Mouse (Mus musculus): Measurements from ENCODE around the gene Nkrf. TPM values are rescaled to one million over a fixed set of nuclear protein-coding genes. Genes with fewer than 3 reads are reported as not detected.

Nkrf gene
- polyA plus RNA-seq, 1 experiment from 2014 or later: 16.7 TPM

DNA sequence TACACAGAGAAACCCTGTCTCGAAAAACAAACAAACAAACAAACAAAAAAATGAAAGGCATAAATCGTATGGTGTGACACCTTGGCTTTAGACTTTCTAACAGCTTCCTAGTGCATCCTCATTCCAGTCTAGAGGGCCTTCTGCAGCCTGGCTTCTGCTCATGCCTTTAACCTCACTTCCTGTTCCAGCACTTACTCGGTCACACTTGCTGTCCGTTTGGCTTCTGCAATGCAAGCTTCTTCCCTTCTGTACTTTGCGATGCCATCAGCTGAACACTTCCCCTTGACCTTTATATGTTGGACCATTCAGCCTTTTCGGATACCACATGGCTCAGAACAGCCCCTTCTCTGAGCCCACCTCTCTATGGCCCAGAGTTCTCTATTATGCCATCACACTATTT is 61.0 kb downstream of the Nkrf start:
- WGBS: 90% methylated on average over 6 of the region's 6 CpGs
- Histone ChIP-seq H3K27me3 (replicated peaks) (no peaks in the 10 kb centered on the region), H3K9me3 (no peaks in the 10 kb centered on the region), H3K4me3 (no peak overlapping the region), H3K4me1 (no peaks in the 10 kb centered on the region), H3K27ac (no peak overlapping the region), H3K36me3 (replicated peaks) (no peaks in the 10 kb centered on the region), H3K9ac (no peak overlapping the region), H3K4me2 (no peak overlapping the region)
- no peak for ATAC-seq (replicated peaks)

DNA sequence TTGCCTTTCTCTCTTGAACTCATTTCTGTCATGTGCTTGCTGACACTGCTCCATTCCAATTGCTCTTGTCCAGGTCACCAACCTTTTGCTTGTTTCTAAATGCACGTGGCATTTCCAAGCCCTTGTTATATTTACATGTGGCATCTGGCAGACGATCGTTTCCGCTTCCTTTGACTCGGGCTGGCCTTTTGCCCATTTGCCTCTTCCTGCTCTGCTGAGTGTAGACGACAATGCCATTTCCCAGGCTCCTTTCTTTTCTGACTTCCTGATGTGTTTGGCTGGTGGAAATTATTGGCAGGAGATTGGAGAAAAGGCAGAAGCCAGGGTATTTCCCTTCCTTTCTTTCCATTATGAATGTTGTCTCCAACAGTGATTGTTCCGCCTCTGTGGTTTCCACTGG is 63.3 kb downstream of the Nkrf start:
- Histone ChIP-seq H3K27me3 (replicated peaks) (no peaks in the 10 kb centered on the region), H3K27ac (no peak overlapping the region), H3K9me3 (no peaks in the 10 kb centered on the region), H3K4me1 (peaks cover 1% of the 10 kb centered on the region; the same call in 1 of the 2 replicates), H3K4me2 (no peak overlapping the region), H3K4me3 (no peak overlapping the region), H3K9ac (no peak overlapping the region), H3K36me3 (replicated peaks) (no peaks in the 10 kb centered on the region)
- WGBS: 82% methylated on average over 7 of the region's 7 CpGs
- ATAC-seq (replicated peaks): no peak

Other genes starting within 250 kb of the Nkrf start
- 0.70 and 0.99 TPM in 2 replicates for gene Slc25a43, start 159.2 kb downstream of the Nkrf start, polyA plus RNA-seq (2015; fragmentation: Nextera tagmentation; extraction: Ambion mirVana)
- 441 and 470 TPM in 2 replicates for gene Slc25a5, start 107.2 kb downstream of the Nkrf start, polyA plus RNA-seq (2015; fragmentation: Nextera tagmentation; extraction: Ambion mirVana)
- gene Ube2a, start 29.0 kb downstream of the Nkrf start, polyA plus RNA-seq (2015; fragmentation: Nextera tagmentation; extraction: Ambion mirVana): 104 and 110 TPM in 2 replicates
- gene C330007P06Rik, start 28.8 kb downstream of the Nkrf start, polyA plus RNA-seq (2015; fragmentation: Nextera tagmentation; extraction: Ambion mirVana): 17.7 and 18.5 TPM in 2 replicates
- gene Sept6, start 88.9 kb upstream of the Nkrf start, polyA plus RNA-seq (2015; fragmentation: Nextera tagmentation; extraction: Ambion mirVana): 76.1 and 77.6 TPM in 2 replicates
- gene Sowahd, start 145.9 kb upstream of the Nkrf start, polyA plus RNA-seq (2015; fragmentation: Nextera tagmentation; extraction: Ambion mirVana): not detected in 2 replicates
- gene Rpl39, start 182.5 kb upstream of the Nkrf start, polyA plus RNA-seq (2015; fragmentation: Nextera tagmentation; extraction: Ambion mirVana): 228 and 240 TPM in 2 replicates
- 33.0 and 36.2 TPM in 2 replicates for gene Upf3b, start 207.4 kb upstream of the Nkrf start, polyA plus RNA-seq (2015; fragmentation: Nextera tagmentation; extraction: Ambion mirVana)
- 25.4 and 26.3 TPM in 2 replicates for gene Nkap, start 223.9 kb upstream of the Nkrf start, polyA plus RNA-seq (2015; fragmentation: Nextera tagmentation; extraction: Ambion mirVana)

All from midbrain, embryonic 15.5 days (tissue).